Mouse (Mus musculus) CH12.LX (cell line): ENCODE data around the gene Wnt5a.

Experiments used
- BHLHE40 ChIP-seq: IDR thresholded peaks from 2 replicates; pipeline ENCODE4 v1.6.1; 2011; ENCODE audit warnings: mild to moderate bottlenecking, low read depth, low read length, improper control_type of control experiment
- E2F4 ChIP-seq: IDR thresholded peaks from 2 replicates; pipeline ENCODE4 v1.6.1; 2011; ENCODE audit warnings: low read depth, low read length, improper control_type of control experiment; ENCODE audit not compliant: insufficient replicate concordance

DNA sequence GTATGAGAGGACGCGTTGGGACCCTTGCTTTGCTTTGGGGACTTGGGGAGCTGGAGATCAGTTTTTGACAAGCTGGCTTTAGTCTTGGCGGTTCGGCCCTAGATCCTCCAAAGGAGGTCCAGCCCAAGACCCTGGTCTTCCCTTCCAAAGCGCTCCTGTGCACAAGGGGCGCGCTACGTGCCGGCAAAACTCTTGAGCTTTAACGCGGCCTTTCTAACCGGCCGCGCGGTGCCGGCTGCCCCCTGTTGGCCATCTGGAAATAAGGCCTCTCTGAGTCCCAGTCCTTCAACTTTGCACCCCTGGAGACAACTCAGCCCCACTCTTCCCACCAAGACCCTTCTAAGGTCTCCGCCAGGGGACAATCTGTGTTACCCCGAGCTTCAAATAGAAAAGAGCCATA is 2.9 kb downstream of the Wnt5a start:
- TF ChIP-seq E2F4 (no peak), BHLHE40 (no peak)
